Mouse (Mus musculus) G1E (cell line): Measurements from ENCODE around the gene Tmem203.

Experiments used
- CTCF ChIP-seq: IDR thresholded peaks from 2 replicates; pipeline ENCODE4 v1.5.1; 2012; ENCODE audit warnings: low read depth, low read length, inconsistent platforms, mixed read lengths
- GATA1 ChIP-seq: IDR thresholded peaks from 2 replicates; pipeline ENCODE4 v1.6.1; 2012; ENCODE audit warnings: borderline replicate concordance, low read length, inconsistent platforms, mixed read lengths

DNA sequence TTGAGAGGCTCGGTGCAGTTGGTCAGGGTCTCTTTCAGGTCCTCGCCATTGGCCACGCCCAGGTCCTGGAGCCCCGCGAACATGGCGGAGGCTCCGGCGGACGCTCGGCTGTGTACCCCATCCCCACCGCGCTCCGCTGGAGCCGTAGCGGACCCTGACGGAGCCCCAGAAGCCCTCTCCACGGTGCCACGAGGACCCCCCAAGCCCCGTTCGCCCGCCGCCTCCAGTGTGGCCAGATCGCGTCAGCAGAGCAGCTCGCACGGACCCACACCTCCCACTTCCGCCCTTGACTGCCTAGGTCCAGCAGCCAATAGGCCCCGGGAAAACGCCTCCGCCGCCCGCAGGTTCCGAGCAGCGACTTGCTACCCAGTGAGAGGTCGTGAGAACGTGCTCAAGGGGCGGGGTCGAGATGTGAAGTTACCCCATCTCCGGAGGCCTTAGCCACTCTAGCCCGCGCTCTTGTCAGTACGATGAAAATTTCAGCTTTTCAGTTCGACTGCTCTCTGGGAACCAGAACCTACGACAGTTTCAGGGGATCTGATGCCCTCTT, 44.0 kb upstream of the Tmem203 start, which contains the start of gene Nelfb:
- no peak for TF ChIP-seq CTCF
- no peak for TF ChIP-seq GATA1
